Mouse (Mus musculus): Measurements from ENCODE around the gene Pi4k2a. TPM values are rescaled to one million over a fixed set of nuclear protein-coding genes. Genes with fewer than 3 reads are reported as not detected.
"Not testable (repeated sequence)": the region's sequence is repeated elsewhere in the genome, so short reads cannot be mapped to it uniquely, and the experiment has no call there.

The Pi4k2a gene
- polyA plus RNA-seq, 1 experiment, result 34.8 TPM

GRCm38 (mm10) chr19:42079006-42079405 is 11.3 kb upstream of the Pi4k2a start:
- WGBS, result 92% methylated on average over 12 of the region's 12 CpGs
- no peaks in the 10 kb centered on the region for H3K4me1 ChIP-seq (ENCODE audit: control insufficient read depth, insufficient read depth, low read length)
- DNase-seq, result no peak
- no peak overlapping the region for H3K4me3 ChIP-seq (replicated peaks; ENCODE audit: extremely low read depth, low read depth, low read length)
- TF ChIP-seq POLR2A (IDR thresholded peaks at IDR 0.05; ENCODE audit: borderline replicate concordance, extremely low read depth, low read depth, low read length), result no peak
- no peak for TF ChIP-seq CTCF (IDR thresholded peaks at IDR 0.05; ENCODE audit: insufficient read depth, low read length)

- TF ChIP-seq POLR2A (IDR thresholded peaks at IDR 0.05; ENCODE audit: borderline replicate concordance, extremely low read depth, low read depth, low read length) (no peak), CTCF (IDR thresholded peaks at IDR 0.05; ENCODE audit: insufficient read depth, low read length) (no peak)
- WGBS, result 76% methylated on average over 5 of the region's 5 CpGs
- no peak overlapping the region for H3K4me3 ChIP-seq (replicated peaks; ENCODE audit: extremely low read depth, low read depth, low read length)
- no peak for DNase-seq
- no peaks in the 10 kb centered on the region for H3K4me1 ChIP-seq (ENCODE audit: control insufficient read depth, insufficient read depth, low read length)
Measured at GRCm38 (mm10) chr19:42079950-42080349, 10.3 kb upstream of the Pi4k2a start.

DNA sequence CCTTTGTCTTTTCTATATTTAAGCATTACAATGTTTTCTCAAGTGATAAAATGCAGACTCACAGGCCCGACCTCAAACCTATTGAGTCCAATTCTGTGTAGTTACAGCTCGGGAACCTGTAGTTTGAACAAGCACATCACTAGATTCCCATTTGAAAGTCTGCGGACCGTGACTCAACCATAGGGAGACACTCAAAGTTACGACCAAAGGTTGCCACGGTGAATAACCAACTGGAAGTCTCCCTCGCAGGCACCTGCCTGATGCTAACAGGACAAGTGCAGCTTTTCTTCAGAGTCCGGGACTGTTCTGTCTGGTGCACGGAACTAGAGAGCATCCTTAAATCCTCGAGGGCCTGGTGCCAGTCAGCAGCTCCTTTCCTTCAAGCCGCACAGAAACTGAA is 9.8 kb upstream of the Pi4k2a start:
- WGBS, result 85% methylated on average over 11 of the region's 11 CpGs
- H3K4me3 ChIP-seq (replicated peaks; ENCODE audit: extremely low read depth, low read depth, low read length), result no peak overlapping the region

DNA sequence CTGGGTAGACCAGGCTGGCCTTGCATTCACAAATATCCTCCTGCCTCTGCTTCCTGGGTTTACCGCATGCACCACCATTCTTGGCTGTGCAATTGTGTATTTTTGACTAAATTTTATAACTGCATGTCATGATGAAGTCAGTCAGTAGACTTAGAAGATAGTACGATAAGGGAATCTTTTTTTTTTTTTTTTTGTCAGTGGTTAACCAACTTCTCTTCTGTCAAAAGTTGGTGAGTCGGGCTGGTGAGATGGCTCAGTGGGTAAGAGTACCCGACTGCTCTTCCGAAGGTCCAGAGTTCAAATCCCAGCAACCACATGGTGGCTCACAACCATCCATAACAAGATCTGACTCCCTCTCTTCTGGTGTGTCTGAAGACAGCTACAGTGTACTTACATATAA is 8.7 kb upstream of the Pi4k2a start:
- WGBS, result 88% methylated on average over 5 of the region's 5 CpGs
- not testable (repeated sequence) for H3K4me1 ChIP-seq (ENCODE audit: control insufficient read depth, insufficient read depth, low read length); H3K4me3 ChIP-seq (replicated peaks; ENCODE audit: extremely low read depth, low read depth, low read length); DNase-seq

More for the DNA sequence above, 9.8 kb upstream of the Pi4k2a start:
- TF ChIP-seq CTCF (IDR thresholded peaks at IDR 0.05; ENCODE audit: insufficient read depth, low read length) (no peak), POLR2A (IDR thresholded peaks at IDR 0.05; ENCODE audit: borderline replicate concordance, extremely low read depth, low read depth, low read length) (no peak)
- H3K4me1 ChIP-seq (ENCODE audit: control insufficient read depth, insufficient read depth, low read length), result no peaks in the 10 kb centered on the region
- no peak for DNase-seq

GRCm38 (mm10) chr19:42085690-42086089 is 4.6 kb upstream of the Pi4k2a start:
- 0 out of 2 replicates have a peak, but pooled peaks cover 2% of the 10 kb centered on the region for H3K4me1 ChIP-seq (ENCODE audit: control insufficient read depth, insufficient read depth, low read length)
- H3K4me3 ChIP-seq (replicated peaks; ENCODE audit: extremely low read depth, low read depth, low read length), result peak overlapping the region; percentile 63
- DNase-seq, result no peak
- 11% methylated on average over 10 of the region's 10 CpGs for WGBS
- no peak for TF ChIP-seq POLR2A (IDR thresholded peaks at IDR 0.05; ENCODE audit: borderline replicate concordance, extremely low read depth, low read depth, low read length)
- TF ChIP-seq CTCF (IDR thresholded peaks at IDR 0.05; ENCODE audit: insufficient read depth, low read length), result no peak

DNA sequence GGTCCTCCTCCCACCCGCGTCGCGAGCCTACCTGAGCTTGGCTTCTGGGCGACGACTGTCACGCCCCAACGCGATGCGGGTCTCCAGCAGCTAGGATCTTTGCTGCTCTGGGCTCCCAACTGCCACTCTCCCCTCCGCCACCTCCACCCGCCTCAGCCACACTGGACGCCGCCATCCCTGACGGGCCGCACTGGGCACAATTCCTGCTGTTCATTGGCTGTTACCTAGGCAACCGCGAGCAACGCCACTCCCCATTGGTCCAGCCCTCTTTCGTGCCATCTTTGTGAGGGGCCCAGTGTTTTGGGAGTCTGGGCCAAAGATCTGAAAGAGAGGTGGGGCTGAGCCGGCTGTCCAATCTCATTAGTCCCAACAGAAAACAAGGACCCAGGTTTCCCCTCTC is 4.1 kb upstream of the Pi4k2a start, which contains the start of gene Morn4:
Gene Morn4, minus strand, starts transcription at position 192 of the 400 bp plus-strand sequence.
- H3K4me1 ChIP-seq (ENCODE audit: control insufficient read depth, insufficient read depth, low read length), result peaks cover 5% of the 10 kb centered on the region; the same call in 1 of the 2 replicates
- H3K4me3 ChIP-seq (replicated peaks; ENCODE audit: extremely low read depth, low read depth, low read length), result peak within 1 kb of the TSS; percentile 63
- DNase-seq, result peak; percentile 57
- WGBS, result 2% methylated on average over 21 of the region's 21 CpGs
- TF ChIP-seq CTCF (IDR thresholded peaks at IDR 0.05; ENCODE audit: insufficient read depth, low read length), result no peak
- TF ChIP-seq POLR2A (IDR thresholded peaks at IDR 0.05; ENCODE audit: borderline replicate concordance, extremely low read depth, low read depth, low read length), result 0 out of 2 replicates have a peak, but pooled peaks have one; percentile 32

DNA sequence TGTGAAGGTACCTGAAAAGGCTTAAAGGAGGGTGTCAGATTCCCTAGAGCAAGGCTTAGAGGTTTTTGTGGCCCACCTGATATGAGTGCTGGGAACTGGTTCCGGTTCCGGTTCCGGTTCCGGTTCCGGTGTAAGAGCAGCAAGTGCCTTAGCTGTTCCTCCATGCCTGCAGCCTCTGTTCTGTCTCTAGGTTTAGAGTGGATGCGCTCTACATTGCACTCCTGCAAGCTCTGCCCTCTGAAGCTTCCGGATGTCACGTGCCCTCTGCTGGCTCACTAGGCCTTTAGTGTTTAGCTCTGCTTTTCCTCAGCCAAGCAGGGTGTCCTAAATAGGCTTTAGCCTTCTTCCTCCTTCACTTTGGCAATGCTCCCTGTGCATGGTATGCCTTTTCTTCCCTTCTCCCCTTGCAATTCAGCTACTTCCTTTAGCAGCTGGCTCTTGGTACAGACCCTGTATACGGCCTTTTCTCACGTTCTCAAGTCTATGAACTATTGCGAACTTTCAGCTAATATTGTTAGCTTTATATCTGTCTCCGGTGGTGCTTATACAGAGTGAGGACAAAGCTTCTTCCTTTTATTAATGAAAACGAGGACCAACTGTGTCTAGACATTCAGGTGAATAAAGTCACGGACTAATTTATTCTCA is 1.0 kb upstream of the Pi4k2a start:
- Histone ChIP-seq H3K4me3 (replicated peaks; ENCODE audit: extremely low read depth, low read depth, low read length) (peak overlapping the region; percentile 6), H3K4me1 (ENCODE audit: control insufficient read depth, insufficient read depth, low read length) (peaks cover 9% of the 10 kb centered on the region; the same call in 1 of the 2 replicates)
- 7% methylated on average over 14 of the region's 14 CpGs for WGBS
- peak; percentile 63 for DNase-seq
- TF ChIP-seq CTCF (IDR thresholded peaks at IDR 0.05; ENCODE audit: insufficient read depth, low read length) (no peak), POLR2A (IDR thresholded peaks at IDR 0.05; ENCODE audit: borderline replicate concordance, extremely low read depth, low read depth, low read length) (peak; percentile 61; the same call in 1 of the 2 replicates)

GRCm38 (mm10) chr19:42090637-42091141 is 419 bp downstream of the Pi4k2a start:
- TF ChIP-seq CTCF (IDR thresholded peaks at IDR 0.05; ENCODE audit: insufficient read depth, low read length), result no peak
- TF ChIP-seq POLR2A (IDR thresholded peaks at IDR 0.05; ENCODE audit: borderline replicate concordance, extremely low read depth, low read depth, low read length), result no peak
- Histone ChIP-seq H3K4me1 (ENCODE audit: control insufficient read depth, insufficient read depth, low read length) (peaks cover 9% of the 10 kb centered on the region; the same call in 1 of the 2 replicates), H3K4me3 (replicated peaks; ENCODE audit: extremely low read depth, low read depth, low read length) (peak overlapping the region; percentile 88)
- DNase-seq, result no peak
- WGBS, result under 1% methylated on average over 52 of the region's 52 CpGs

DNA sequence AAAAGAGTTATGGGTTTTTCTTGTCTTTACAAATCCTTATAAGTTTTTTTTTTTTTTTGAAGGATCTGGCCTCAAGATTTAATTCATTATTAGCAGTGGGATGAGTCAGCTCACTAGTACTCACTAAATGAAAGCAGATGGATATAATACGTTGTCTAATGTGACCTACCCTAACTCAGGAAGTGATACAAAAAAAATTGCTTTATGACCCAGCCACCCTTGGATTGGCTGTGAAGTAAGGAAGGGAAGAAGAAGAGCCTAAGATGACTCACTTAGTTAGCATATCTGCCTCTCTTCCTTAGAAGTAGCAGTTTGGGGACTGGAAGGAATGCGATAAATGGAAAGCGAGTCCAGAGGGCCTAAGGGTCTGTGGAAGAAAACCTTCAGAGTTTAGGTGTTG is 9.1 kb downstream of the Pi4k2a start:
- H3K4me3 ChIP-seq (replicated peaks; ENCODE audit: extremely low read depth, low read depth, low read length), result no peak overlapping the region
- TF ChIP-seq CTCF (IDR thresholded peaks at IDR 0.05; ENCODE audit: insufficient read depth, low read length) (no peak), POLR2A (IDR thresholded peaks at IDR 0.05; ENCODE audit: borderline replicate concordance, extremely low read depth, low read depth, low read length) (no peak)
- DNase-seq, result no peak
- WGBS, result 67% methylated on average over 3 of the region's 3 CpGs
- H3K4me1 ChIP-seq (ENCODE audit: control insufficient read depth, insufficient read depth, low read length), result no peaks in the 10 kb centered on the region

GRCm38 (mm10) chr19:42104681-42105080 is 14.4 kb downstream of the Pi4k2a start:
- H3K4me3 ChIP-seq (replicated peaks; ENCODE audit: extremely low read depth, low read depth, low read length), result no peak overlapping the region
- WGBS, result 93% methylated on average over 9 of the region's 9 CpGs
- DNase-seq, result no peak
- H3K4me1 ChIP-seq (ENCODE audit: control insufficient read depth, insufficient read depth, low read length), result no peaks in the 10 kb centered on the region
- no peak for TF ChIP-seq POLR2A (IDR thresholded peaks at IDR 0.05; ENCODE audit: borderline replicate concordance, extremely low read depth, low read depth, low read length)
- TF ChIP-seq CTCF (IDR thresholded peaks at IDR 0.05; ENCODE audit: insufficient read depth, low read length), result 0 out of 2 replicates have a peak, but pooled peaks have one; percentile 27

All from lung, adult 2 months (tissue).